Mouse (Mus musculus) cerebellum, adult 2 months (tissue): ENCODE results near the gene Hdac7.

Experiments
- CTCF ChIP-seq: fragments of 200-500 bp; IDR thresholded peaks from 2 replicates; pipeline ENCODE4 v1.5.1; 2011; ENCODE audit warnings: low read depth, mild to moderate bottlenecking, control low read depth, low read length, moderate library complexity, borderline replicate concordance; ENCODE audit not compliant: insufficient read depth
- POLR2A ChIP-seq: fragments of 200-500 bp; IDR thresholded peaks from 2 replicates; pipeline ENCODE4 v1.6.1; 2011; ENCODE audit warnings: low read length, control low read depth, borderline replicate concordance; ENCODE audit not compliant: insufficient read depth

DNA sequence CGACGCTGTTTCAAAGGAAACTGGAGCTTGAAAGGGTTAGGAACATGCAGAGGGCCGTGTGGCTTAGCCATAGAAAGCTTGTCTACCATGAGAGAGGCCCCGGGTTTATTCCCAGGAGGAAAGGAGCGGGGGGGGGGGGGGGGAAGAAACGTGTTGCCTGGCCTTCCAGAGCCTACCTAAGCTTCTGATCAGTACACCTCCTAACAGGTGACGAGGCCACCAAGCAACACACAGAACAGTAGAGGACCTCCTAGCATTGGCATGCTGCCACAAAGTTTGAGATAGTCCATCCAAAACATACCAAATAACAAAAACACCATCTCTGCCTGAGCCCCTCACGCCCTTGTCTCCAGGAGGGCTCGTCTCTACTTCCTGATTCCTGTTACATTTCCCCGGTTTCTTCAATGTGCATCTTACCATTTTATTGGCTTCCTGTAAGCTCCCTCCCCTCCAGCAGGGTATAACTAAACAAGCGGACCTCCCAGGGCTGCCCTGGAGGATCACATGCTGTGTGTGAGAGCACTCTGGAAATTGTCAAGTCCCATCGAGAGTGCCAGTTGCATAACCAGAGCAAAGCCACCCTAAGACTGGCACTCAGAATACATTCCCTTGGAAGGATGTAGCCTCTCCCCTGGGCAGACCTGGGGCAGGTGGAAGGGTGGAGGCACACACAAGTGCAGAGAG, 21.6 kb downstream of the Hdac7 start:
- no peak for TF ChIP-seq POLR2A
- TF ChIP-seq CTCF: no peak
